Mouse (Mus musculus) adrenal gland, postnatal 14 days (tissue): ENCODE results near the gene Gm4450. TPM values are rescaled to one million over a fixed set of nuclear protein-coding genes. Genes with fewer than 3 reads are reported as not detected.
"Not testable (repeated sequence)": the region's sequence is repeated elsewhere in the genome, so short reads cannot be mapped to it uniquely, and the experiment has no call there.

Source experiments
- DNase-seq: peaks from one replicate; pipeline ENCODE4 v3.0.0; 2021; ENCODE audit warnings: mixed read lengths
- total RNA-seq: library from RNA; stranded (reverse); gene quantifications from 2 replicates; pipeline ENCODE4 v1.2.3, GENCODE M21; 2021

Gm4450 gene
- total RNA-seq, 1 experiment from 2014 or later, result 0.96 TPM

GRCm38 (mm10) chr3:98417328-98417727 lies 39.6 kb downstream of the Gm4450 start:
- peak; percentile 92 for DNase-seq

- no peak for DNase-seq
Measured at GRCm38 (mm10) chr3:98416426-98417250, 40.3 kb downstream of the Gm4450 start.

- no peak for DNase-seq
Measured at GRCm38 (mm10) chr3:98414296-98414695, 42.6 kb downstream of the Gm4450 start.

GRCm38 (mm10) chr3:98413733-98414132 lies 43.2 kb downstream of the Gm4450 start:
- no peak for DNase-seq

- DNase-seq, result not testable (repeated sequence)
Measured at GRCm38 (mm10) chr3:98410619-98411580, 46.0 kb downstream of the Gm4450 start.

GRCm38 (mm10) chr3:98407261-98407780 lies 49.6 kb downstream of the Gm4450 start:
- not testable (repeated sequence) for DNase-seq

- not testable (repeated sequence) for DNase-seq
Measured at GRCm38 (mm10) chr3:98406569-98407144, 50.3 kb downstream of the Gm4450 start.

GRCm38 (mm10) chr3:98405877-98406276 lies 51.0 kb downstream of the Gm4450 start:
- not testable (repeated sequence) for DNase-seq

- DNase-seq, result not testable (repeated sequence)
Measured at GRCm38 (mm10) chr3:98404268-98404895, 52.5 kb downstream of the Gm4450 start.

Other genes starting within 250 kb of the Gm4450 start
- gene Reg4, start 235.0 kb downstream of the Gm4450 start, total RNA-seq, result not detected in 2 replicates
- gene Hmgcs2, start 176.7 kb downstream of the Gm4450 start, total RNA-seq, result 33.0 and 171 TPM in 2 replicates
- gene Phgdh, start 117.1 kb downstream of the Gm4450 start, total RNA-seq, result 21.0 and 25.2 TPM in 2 replicates
- 3.4 and 4.3 TPM in 2 replicates for gene Zfp697, start 74.7 kb downstream of the Gm4450 start, total RNA-seq
- not detected in 2 replicates for gene Hsd3b4, start 53.4 kb upstream of the Gm4450 start, total RNA-seq
- gene Gm10681, start 131.7 kb upstream of the Gm4450 start, total RNA-seq, result 1.1 TPM in 1 of 2 replicates, not detected in the other
- gene Hsd3b5, start 173.1 kb upstream of the Gm4450 start, total RNA-seq, result 0.23 and 6.3 TPM in 2 replicates